In the genomic region with DNA sequence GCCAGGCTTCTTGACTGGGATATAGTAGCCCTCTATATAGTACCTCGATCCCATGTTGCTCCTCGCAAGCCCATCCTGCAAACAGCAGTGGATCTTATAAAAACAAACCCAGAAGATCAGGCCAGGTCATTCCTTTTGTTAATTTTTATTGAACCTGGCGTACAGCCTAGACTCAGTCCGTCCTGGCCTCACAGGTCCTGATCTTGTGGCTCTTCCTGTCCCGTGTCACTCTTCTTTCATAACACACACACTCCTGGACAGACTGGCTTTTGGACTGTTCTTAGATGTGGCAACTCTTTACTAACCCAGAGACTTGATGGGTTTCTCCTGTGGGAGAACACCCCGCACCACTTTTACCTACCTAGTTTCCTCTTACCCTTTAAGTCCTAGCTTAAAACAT, we compare ENCODE assay signal across 19 mouse cellular contexts. TPM values are rescaled to one million over a fixed set of nuclear protein-coding genes. Genes with fewer than 3 reads are reported as not detected.
DNase-seq lines count a peak whose midpoint lies in the region; ATAC-seq and TF ChIP-seq lines count a peak whose summit lies in the region.
"Had no signal": no experiment of that assay in that cellular context is flagged by ENCODE, and none has a peak within 500 bp of the region (broad histone marks: within the 10 kb centered on the region; RNA-seq: fewer than 3 reads in every experiment).

No protein-coding gene starts in this region.

- WGBS in kidney, embryonic 16.5 days, result 64% methylated on average over 6 of the region's 6 CpGs
- WGBS in liver, embryonic 13.5 days (ENCODE audit: insufficient replicate concordance), result 66% methylated on average over 6 of the region's 6 CpGs
- 27% methylated on average over 6 of the region's 6 CpGs for WGBS in small intestine, adult 2 months

- no peak overlapping the region for H3K27ac ChIP-seq in kidney, embryonic 16.5 days (ENCODE audit: low read length)
- no peak overlapping the region; the same call in 1 of the 2 replicates for H3K27ac ChIP-seq in liver, embryonic 13.5 days
- H3K27ac ChIP-seq in small intestine, adult 2 months (ENCODE audit: insufficient read depth, low read depth, low read length), result peak overlapping the region; percentile 82
- H3K27ac ChIP-seq: heart, embryonic 13.5 days; hindbrain, postnatal 0 days had no signal

- peak; percentile 71 for DNase-seq in kidney, adult 11 months
- no peak for DNase-seq in liver, embryonic 13.5 days
- DNase-seq in liver (no peak), adipocyte (ENCODE audit: low spot score) (no peak)
- DNase-seq in kidney, postnatal 25 days, result peak; percentile 35 to 67
- no peak for DNase-seq in ovary, postnatal 10 days (ENCODE audit: low spot score)
- DNase-seq: adrenal gland, postnatal 14 days; cerebellum, adult 8-10 months; cerebellum, postnatal 36 days; gastrocnemius, postnatal 10 days; heart, postnatal 14 days; lung, adult 2 months; lung, postnatal 14 days had no signal

- no peak overlapping the region for H3K4me3 ChIP-seq in kidney, embryonic 16.5 days (ENCODE audit: low read length)
- H3K4me3 ChIP-seq in liver, embryonic 13.5 days (replicated peaks), result no peak overlapping the region
- no peak overlapping the region for H3K4me3 ChIP-seq in small intestine, adult 2 months (ENCODE audit: low read depth, low read length)
- H3K4me3 ChIP-seq: heart, embryonic 13.5 days had no signal

- H3K9me3 ChIP-seq in kidney, embryonic 16.5 days (ENCODE audit: low read length), result no peaks in the 10 kb centered on the region
- H3K9me3 ChIP-seq in liver, embryonic 13.5 days (replicated peaks), result no peaks in the 10 kb centered on the region
- H3K9me3 ChIP-seq: heart, embryonic 13.5 days had no signal

- no peaks in the 10 kb centered on the region for H3K36me3 ChIP-seq in kidney, embryonic 16.5 days (ENCODE audit: insufficient read depth, low read length)
- no peaks in the 10 kb centered on the region for H3K36me3 ChIP-seq in liver, embryonic 13.5 days
- H3K36me3 ChIP-seq in small intestine, adult 2 months (ENCODE audit: control insufficient read depth, insufficient read depth, low read length), result peaks cover 28% of the 10 kb centered on the region
- H3K36me3 ChIP-seq: heart, embryonic 13.5 days had no signal

- no peak overlapping the region for H3K4me2 ChIP-seq in kidney, embryonic 16.5 days (replicated peaks; ENCODE audit: low read depth, low read length)
- no peak overlapping the region for H3K4me2 ChIP-seq in liver, embryonic 13.5 days
- H3K4me2 ChIP-seq: heart, embryonic 13.5 days; midbrain, embryonic 11.5 days had no signal

- H3K27me3 ChIP-seq in kidney, embryonic 16.5 days (ENCODE audit: insufficient read depth, low read length), result no peaks in the 10 kb centered on the region
- no peaks in the 10 kb centered on the region for H3K27me3 ChIP-seq in liver, embryonic 13.5 days
- no peaks in the 10 kb centered on the region; the same call in 1 of the 2 replicates for H3K27me3 ChIP-seq in small intestine, adult 2 months (ENCODE audit: control insufficient read depth, insufficient read depth, low read length)
- H3K27me3 ChIP-seq: heart, embryonic 13.5 days had no signal

- H3K4me1 ChIP-seq in kidney, embryonic 16.5 days (ENCODE audit: insufficient read depth, low read length), result no peaks in the 10 kb centered on the region
- H3K4me1 ChIP-seq in liver, embryonic 13.5 days (replicated peaks), result 0 out of 2 replicates have a peak, but pooled peaks cover 5% of the 10 kb centered on the region
- peaks cover 9% of the 10 kb centered on the region; the same call in 1 of the 2 replicates for H3K4me1 ChIP-seq in small intestine, adult 2 months (ENCODE audit: control insufficient read depth, insufficient read depth, insufficient read length, low read length)
- H3K4me1 ChIP-seq: heart, embryonic 13.5 days had no signal

- no peak for TF ChIP-seq POLR2A in small intestine, adult 2 months (IDR thresholded peaks at IDR 0.05; ENCODE audit: low read depth, low read length)

- no peak for TF ChIP-seq CTCF in small intestine, adult 2 months (IDR thresholded peaks at IDR 0.05; ENCODE audit: extremely low read depth, insufficient read length, insufficient replicate concordance, low read depth, low read length)

- no peak overlapping the region for H3K9ac ChIP-seq in kidney, embryonic 16.5 days (replicated peaks; ENCODE audit: low read length)
- no peak overlapping the region for H3K9ac ChIP-seq in liver, embryonic 13.5 days
- H3K9ac ChIP-seq: heart, embryonic 13.5 days had no signal

- no peak for ATAC-seq in kidney, embryonic 16.5 days (ENCODE audit: low FRiP score, low TSS enrichment)
- peak; percentile 74 for ATAC-seq in liver, embryonic 13.5 days (ENCODE audit: low read depth)
- ATAC-seq: forebrain, embryonic 14.5 days; hindbrain, postnatal 0 days had no signal

RNA-seq across cellular contexts. Expression of a gene that starts 10.3 kb away (rescaled TPM):
- polyA plus RNA-seq in kidney, embryonic 16.5 days (2015; fragmentation: Nextera tagmentation; extraction: Ambion mirVana), result 68.5 and 72.8 TPM in 2 replicates
- polyA plus RNA-seq in liver, embryonic 13.5 days (2015; fragmentation: Nextera tagmentation; extraction: Ambion mirVana), result 47.8 and 63.2 TPM in 2 replicates
- 21.9 and 37.8 TPM in 2 replicates for polyA plus RNA-seq in small intestine, adult 2 months (2012; rRNA removed)

RNA-seq across cellular contexts. Expression of a gene that starts 39.2 kb away (rescaled TPM):
- 88.9 and 106 TPM in 2 replicates for polyA plus RNA-seq in kidney, embryonic 16.5 days (2015; fragmentation: Nextera tagmentation; extraction: Ambion mirVana)
- polyA plus RNA-seq in liver, embryonic 13.5 days (2015; fragmentation: Nextera tagmentation; extraction: Ambion mirVana), result 43.9 and 53.3 TPM in 2 replicates
- polyA plus RNA-seq in small intestine, adult 2 months (2012; rRNA removed), result 5.2 and 8.9 TPM in 2 replicates

RNA-seq across cellular contexts. Expression of a gene that starts 44.6 kb away (rescaled TPM):
- polyA plus RNA-seq in kidney, embryonic 16.5 days (2015; fragmentation: Nextera tagmentation; extraction: Ambion mirVana), result 94.4 and 97.3 TPM in 2 replicates
- 52.2 and 58.7 TPM in 2 replicates for polyA plus RNA-seq in liver, embryonic 13.5 days (2015; fragmentation: Nextera tagmentation; extraction: Ambion mirVana)
- 30.0 and 56.7 TPM in 2 replicates for polyA plus RNA-seq in small intestine, adult 2 months (2012; rRNA removed)

Comparison
In these comparisons a context has a peak if more than half of its experiments do, and no peak if none do; other contexts are left out.
1. DNase-seq: peak in kidney, adult 11 months (single experiment) and kidney, postnatal 25 days (2 of 2); none in liver, embryonic 13.5 days (single experiment), liver (single experiment), adipocyte (single experiment) and ovary, postnatal 10 days (single experiment).